Mouse (Mus musculus) brown adipose tissue, adult 24 weeks (tissue): ENCODE data around the gene Ak9. TPM values are rescaled to one million over a fixed set of nuclear protein-coding genes. Genes with fewer than 3 reads are reported as not detected.
"Not testable (repeated sequence)": the region's sequence is repeated elsewhere in the genome, so short reads cannot be mapped to it uniquely, and the experiment has no call there.

Experiments
- H3K27ac ChIP-seq: fragments of 200-500 bp; replicated peaks from 2 replicates; pipeline ENCODE4 v1.5.1; 2012; ENCODE audit warnings: low read depth, mild to moderate bottlenecking, low read length
- H3K4me1 ChIP-seq: fragments of 200-500 bp; 2 replicates; pipeline ENCODE4 v1.6.1; 2012; ENCODE audit warnings: low read length, mixed read lengths; ENCODE audit not compliant: control insufficient read depth, insufficient read depth, insufficient read length
- H3K4me3 ChIP-seq: fragments of 200-500 bp; 2 replicates; pipeline ENCODE4 v1.5.1; 2012; ENCODE audit warnings: low read depth, mild to moderate bottlenecking, low read length, moderate library complexity; ENCODE audit not compliant: insufficient read depth
- polyA plus RNA-seq: library from polyadenylated mRNA; stranded (reverse); fragments of >200 nt; gene quantifications from 2 replicates; pipeline ENCODE4 v1.2.4, GENCODE M21; 2012; ENCODE audit not compliant: missing spikeins, insufficient read depth, insufficient read length

The Ak9 gene
- polyA plus RNA-seq, 1 experiment = not detected

- no peak overlapping the region for H3K4me3 ChIP-seq
- H3K27ac ChIP-seq = no peak overlapping the region
- no peaks in the 10 kb centered on the region for H3K4me1 ChIP-seq
Measured at GRCm38 (mm10) chr10:41403893-41404612, 100.3 kb downstream of the Ak9 start.

GRCm38 (mm10) chr10:41410176-41410575, 106.4 kb downstream of the Ak9 start:
- H3K4me3 ChIP-seq, H3K27ac ChIP-seq, H3K4me1 ChIP-seq: not testable (repeated sequence)

- not testable (repeated sequence) for H3K27ac ChIP-seq, H3K4me1 ChIP-seq, H3K4me3 ChIP-seq
Measured at GRCm38 (mm10) chr10:41410821-41411220, 107.0 kb downstream of the Ak9 start.

- H3K27ac ChIP-seq, H3K4me3 ChIP-seq, H3K4me1 ChIP-seq: not testable (repeated sequence)
Measured at GRCm38 (mm10) chr10:41413471-41413870, 109.7 kb downstream of the Ak9 start.

GRCm38 (mm10) chr10:41415368-41415767, 111.6 kb downstream of the Ak9 start:
- H3K4me3 ChIP-seq, H3K4me1 ChIP-seq: not testable (repeated sequence)

GRCm38 (mm10) chr10:41420496-41421200, 116.9 kb downstream of the Ak9 start:
- H3K27ac ChIP-seq = no peak overlapping the region
- no peaks in the 10 kb centered on the region for H3K4me1 ChIP-seq
- H3K4me3 ChIP-seq = no peak overlapping the region

More at GRCm38 (mm10) chr10:41415368-41415767, 111.6 kb downstream of the Ak9 start:
- not testable (repeated sequence) for H3K27ac ChIP-seq

GRCm38 (mm10) chr10:41423681-41424080, 119.9 kb downstream of the Ak9 start:
- Histone ChIP-seq H3K4me1 (no peaks in the 10 kb centered on the region), H3K4me3 (no peak overlapping the region), H3K27ac (no peak overlapping the region)

GRCm38 (mm10) chr10:41426368-41426767, 122.6 kb downstream of the Ak9 start:
- Histone ChIP-seq H3K4me3 (no peak overlapping the region), H3K27ac (no peak overlapping the region), H3K4me1 (no peaks in the 10 kb centered on the region)

- H3K27ac ChIP-seq = no peak overlapping the region
- H3K4me1 ChIP-seq = no peaks in the 10 kb centered on the region
- no peak overlapping the region for H3K4me3 ChIP-seq
Measured at GRCm38 (mm10) chr10:41434624-41435023, 130.8 kb downstream of the Ak9 start.

- H3K4me1 ChIP-seq = no peaks in the 10 kb centered on the region
- H3K4me3 ChIP-seq = no peak overlapping the region
- no peak overlapping the region for H3K27ac ChIP-seq
Measured at GRCm38 (mm10) chr10:41435141-41435540, 131.4 kb downstream of the Ak9 start.

GRCm38 (mm10) chr10:41448216-41448615, 144.4 kb downstream of the Ak9 start:
- H3K27ac ChIP-seq = no peak overlapping the region
- no peak overlapping the region for H3K4me3 ChIP-seq
- H3K4me1 ChIP-seq = peaks cover 9% of the 10 kb centered on the region; the same call in 1 of the 2 replicates

- Histone ChIP-seq H3K27ac (peak overlapping the region; percentile 74), H3K4me1 (peaks cover 9% of the 10 kb centered on the region; the same call in 1 of the 2 replicates), H3K4me3 (peak overlapping the region; percentile 73)
Measured at GRCm38 (mm10) chr10:41449684-41450083, 145.9 kb downstream of the Ak9 start.

- Histone ChIP-seq H3K4me1 (peaks cover 9% of the 10 kb centered on the region; the same call in 1 of the 2 replicates), H3K4me3 (peak within 1 kb of the TSS; percentile 89), H3K27ac (peak within 1 kb of the TSS; percentile 74)
Measured at GRCm38 (mm10) chr10:41450137-41450670, 146.4 kb downstream of the Ak9 start, which contains the start of gene Zbtb24. TSS of gene Zbtb24 (plus strand) at chr10:41450383.

- H3K4me3 ChIP-seq = peak overlapping the region; percentile 89
- H3K4me1 ChIP-seq = peaks cover 9% of the 10 kb centered on the region; the same call in 1 of the 2 replicates
- peak overlapping the region; percentile 29; the same call in 1 of the 2 replicates for H3K27ac ChIP-seq
Measured at GRCm38 (mm10) chr10:41450780-41451522, 147.2 kb downstream of the Ak9 start.

GRCm38 (mm10) chr10:41451656-41452055, 147.9 kb downstream of the Ak9 start:
- Histone ChIP-seq H3K27ac (no peak overlapping the region), H3K4me3 (no peak overlapping the region)

More at GRCm38 (mm10) chr10:41451656-41452055, 147.9 kb downstream of the Ak9 start:
- H3K4me1 ChIP-seq = peaks cover 9% of the 10 kb centered on the region; the same call in 1 of the 2 replicates
